Mouse (Mus musculus): ENCODE data around the gene Zfp408.
A peak's percentile ranks its signal among the peaks of the same experiment; 100 is the strongest.
"Not testable (repeated sequence)": the region's sequence is repeated elsewhere in the genome, so short reads cannot be mapped to it uniquely, and the experiment has no call there.

The Zfp408 gene

GRCm38 (mm10) chr2:91650360-91650995 lies 887 bp upstream of the Zfp408 start:
- no peak for DNase-seq

- DNase-seq = peak; percentile 42
Measured at GRCm38 (mm10) chr2:91649152-91649551, 439 bp downstream of the Zfp408 start.

- peak; percentile 51 for DNase-seq
Measured at GRCm38 (mm10) chr2:91646733-91647132, 2.9 kb downstream of the Zfp408 start.

GRCm38 (mm10) chr2:91645811-91646210 lies 3.8 kb downstream of the Zfp408 start:
- no peak for DNase-seq

GRCm38 (mm10) chr2:91645354-91645753 lies 4.2 kb downstream of the Zfp408 start:
- DNase-seq = no peak

- DNase-seq = no peak
Measured at GRCm38 (mm10) chr2:91644021-91644420, 5.6 kb downstream of the Zfp408 start.

- no peak for DNase-seq
Measured at GRCm38 (mm10) chr2:91642825-91643415, 6.7 kb downstream of the Zfp408 start.

- no peak for DNase-seq
Measured at GRCm38 (mm10) chr2:91638931-91639330, 10.7 kb downstream of the Zfp408 start.

GRCm38 (mm10) chr2:91636727-91637338 lies 12.8 kb downstream of the Zfp408 start:
- no peak for DNase-seq

GRCm38 (mm10) chr2:91636229-91636628 lies 13.4 kb downstream of the Zfp408 start, which contains the start of gene F2:
F2 (minus strand) TSS chr2:91636414.
- DNase-seq = no peak

- no peak for DNase-seq
Measured at GRCm38 (mm10) chr2:91635486-91635885, 14.1 kb downstream of the Zfp408 start.

- DNase-seq = peak; percentile 51
Measured at GRCm38 (mm10) chr2:91634841-91635240, 14.8 kb downstream of the Zfp408 start.

- DNase-seq = no peak
Measured at GRCm38 (mm10) chr2:91633334-91633977, 16.1 kb downstream of the Zfp408 start.

GRCm38 (mm10) chr2:91632316-91632715 lies 17.3 kb downstream of the Zfp408 start:
- DNase-seq = no peak

GRCm38 (mm10) chr2:91631826-91632225 lies 17.8 kb downstream of the Zfp408 start:
- DNase-seq = no peak

- DNase-seq = no peak
Measured at GRCm38 (mm10) chr2:91630384-91630783, 19.2 kb downstream of the Zfp408 start.

GRCm38 (mm10) chr2:91629682-91630081 lies 19.9 kb downstream of the Zfp408 start:
- no peak for DNase-seq

GRCm38 (mm10) chr2:91628171-91628570 lies 21.4 kb downstream of the Zfp408 start:
- no peak for DNase-seq

GRCm38 (mm10) chr2:91627486-91627885 lies 22.1 kb downstream of the Zfp408 start:
- no peak for DNase-seq

GRCm38 (mm10) chr2:91623366-91623765 lies 26.2 kb downstream of the Zfp408 start:
- not testable (repeated sequence) for DNase-seq

- DNase-seq = no peak
Measured at GRCm38 (mm10) chr2:91622356-91622755, 27.2 kb downstream of the Zfp408 start.

GRCm38 (mm10) chr2:91609370-91609769 lies 40.2 kb downstream of the Zfp408 start:
- not testable (repeated sequence) for DNase-seq

GRCm38 (mm10) chr2:91602389-91602788 lies 47.2 kb downstream of the Zfp408 start:
- no peak for DNase-seq

- no peak for DNase-seq
Measured at GRCm38 (mm10) chr2:91600475-91600874, 49.1 kb downstream of the Zfp408 start.

Data from cerebellum, adult 9-11 months (tissue).